Mouse (Mus musculus) testis, adult 2 months (tissue): ENCODE measurements around the gene Atg2a.

Experiments used
- CTCF ChIP-seq: fragments of 200-500 bp; IDR thresholded peaks from 2 replicates; pipeline ENCODE4 v1.5.1; 2012; ENCODE audit warnings: low read depth, mild to moderate bottlenecking, inconsistent platforms, low read length, moderate library complexity; ENCODE audit not compliant: control insufficient read depth, insufficient read depth, insufficient replicate concordance
- POLR2A ChIP-seq: fragments of 200-500 bp; IDR thresholded peaks from 2 replicates; pipeline ENCODE4 v1.6.1; 2012; ENCODE audit warnings: low read depth, mild to moderate bottlenecking, inconsistent platforms, low read length, moderate library complexity; ENCODE audit not compliant: control insufficient read depth

DNA sequence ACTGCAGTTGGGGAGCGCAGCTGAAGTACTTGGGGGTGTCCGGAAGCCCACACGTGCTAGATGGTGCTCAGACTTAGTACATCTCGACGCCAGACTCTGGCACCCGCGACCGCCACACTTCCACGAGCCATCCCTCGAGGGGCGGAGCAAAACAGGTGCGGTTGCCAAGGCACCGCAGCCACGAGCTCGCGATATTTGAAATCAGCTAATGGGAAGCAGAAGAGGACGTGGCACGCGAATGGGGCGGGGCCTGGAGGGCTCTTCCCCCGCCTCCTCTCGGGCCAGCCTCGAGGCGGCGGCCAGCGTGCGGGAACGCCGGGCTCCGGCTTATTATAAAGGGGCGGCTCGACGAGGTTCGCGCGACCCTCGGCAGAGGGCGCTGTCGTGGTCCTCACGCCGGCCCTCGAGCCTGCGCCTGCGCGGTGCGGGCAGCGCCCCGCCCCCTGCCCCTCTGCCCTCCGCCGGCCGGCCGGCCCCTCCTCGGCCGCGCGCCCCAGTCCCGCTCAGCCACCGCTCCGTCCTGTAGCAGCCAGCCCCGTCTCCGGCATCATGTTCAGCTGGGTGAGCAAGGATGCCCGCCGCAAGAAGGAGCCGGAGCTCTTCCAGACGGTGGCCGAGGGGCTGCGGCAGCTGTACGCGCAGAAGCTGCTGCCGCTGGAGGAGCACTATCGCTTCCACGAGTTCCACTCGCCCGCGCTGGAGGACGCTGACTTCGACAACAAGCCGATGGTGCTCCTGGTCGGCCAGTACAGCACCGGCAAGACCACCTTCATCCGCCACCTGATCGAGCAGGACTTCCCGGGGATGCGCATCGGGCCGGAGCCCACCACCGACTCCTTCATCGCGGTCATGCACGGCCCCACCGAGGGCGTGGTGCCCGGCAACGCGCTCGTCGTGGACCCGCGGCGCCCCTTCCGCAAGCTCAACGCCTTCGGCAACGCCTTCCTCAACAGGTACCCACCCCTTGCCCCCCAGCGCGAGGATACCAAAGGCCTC is 35.3 kb downstream of the Atg2a start, which contains the start of gene Ehd1:
- TF ChIP-seq POLR2A (peak; percentile 85), CTCF (peak; percentile 76)
